Mouse (Mus musculus): ENCODE measurements around the gene Mansc1. TPM values are rescaled to one million over a fixed set of nuclear protein-coding genes. Genes with fewer than 3 reads are reported as not detected.

Gene Mansc1
- total and polyA plus RNA-seq, 3 experiments: not detected

GRCm38 (mm10) chr6:134606540-134606939, 25.7 kb downstream of the Mansc1 start:
- TF ChIP-seq POLR2AphosphoS5 (IDR thresholded peaks at IDR 0.05; ENCODE audit: insufficient replicate concordance, low read depth, low read length) (no peak), GATA2 (IDR thresholded peaks at IDR 0.05; ENCODE audit: borderline replicate concordance, low read depth, low read length) (no peak), TAL1 (conservative IDR thresholded peaks at IDR 0.05; ENCODE audit: low read depth, low read length) (no peak), CTCF (IDR thresholded peaks at IDR 0.05; ENCODE audit: low read depth, low read length) (no peak), GATA1 (IDR thresholded peaks at IDR 0.05; ENCODE audit: borderline replicate concordance, low read length) (no peak)
- Histone ChIP-seq H3K4me3 (ENCODE audit: low read depth, low read length) (no peak overlapping the region), H3K27me3 (ENCODE audit: insufficient read depth, low read length) (peaks cover 34% of the 10 kb centered on the region), H3K4me1 (ENCODE audit: insufficient read depth, low read depth, low read length) (peaks cover 13% of the 10 kb centered on the region; the same call in 1 of the 2 replicates), H3K36me3 (replicated peaks) (no peaks in the 10 kb centered on the region), H3K9me3 (replicated peaks) (no peaks in the 10 kb centered on the region)
- ATAC-seq (ENCODE audit: extremely low read depth, insufficient number of reproducible peaks, low FRiP score, poor library complexity, severe bottlenecking): no peak
- DNase-seq (ENCODE audit: low spot score): no peak

GRCm38 (mm10) chr6:134605196-134605595, 27.1 kb downstream of the Mansc1 start:
- no peaks in the 10 kb centered on the region for H3K9me3 ChIP-seq (replicated peaks)
- H3K4me3 ChIP-seq (ENCODE audit: low read depth, low read length): no peak overlapping the region
- no peaks in the 10 kb centered on the region for H3K36me3 ChIP-seq (replicated peaks)
- no peak for ATAC-seq (ENCODE audit: extremely low read depth, insufficient number of reproducible peaks, low FRiP score, poor library complexity, severe bottlenecking)
- TF ChIP-seq TAL1 (conservative IDR thresholded peaks at IDR 0.05; ENCODE audit: low read depth, low read length) (no peak), GATA2 (IDR thresholded peaks at IDR 0.05; ENCODE audit: borderline replicate concordance, low read depth, low read length) (no peak), GATA1 (IDR thresholded peaks at IDR 0.05; ENCODE audit: borderline replicate concordance, low read length) (no peak), POLR2AphosphoS5 (IDR thresholded peaks at IDR 0.05; ENCODE audit: insufficient replicate concordance, low read depth, low read length) (no peak), CTCF (IDR thresholded peaks at IDR 0.05; ENCODE audit: low read depth, low read length) (no peak)
- H3K27me3 ChIP-seq (ENCODE audit: insufficient read depth, low read length): peaks cover 34% of the 10 kb centered on the region
- DNase-seq (ENCODE audit: low spot score): no peak
- H3K4me1 ChIP-seq (ENCODE audit: insufficient read depth, low read depth, low read length): peaks cover 13% of the 10 kb centered on the region; the same call in 1 of the 2 replicates

GRCm38 (mm10) chr6:134602371-134603003, 29.8 kb downstream of the Mansc1 start:
- Histone ChIP-seq H3K4me1 (ENCODE audit: insufficient read depth, low read depth, low read length) (peaks cover 13% of the 10 kb centered on the region; the same call in 1 of the 2 replicates), H3K36me3 (replicated peaks) (no peaks in the 10 kb centered on the region), H3K9me3 (replicated peaks) (no peaks in the 10 kb centered on the region), H3K27me3 (ENCODE audit: insufficient read depth, low read length) (peaks cover 44% of the 10 kb centered on the region), H3K4me3 (ENCODE audit: low read depth, low read length) (no peak overlapping the region)
- DNase-seq (ENCODE audit: low spot score) (no peak), ATAC-seq (ENCODE audit: extremely low read depth, insufficient number of reproducible peaks, low FRiP score, poor library complexity, severe bottlenecking) (no peak)
- no peak for TF ChIP-seq CTCF (IDR thresholded peaks at IDR 0.05; ENCODE audit: low read depth, low read length)
- no peak for TF ChIP-seq POLR2AphosphoS5 (IDR thresholded peaks at IDR 0.05; ENCODE audit: insufficient replicate concordance, low read depth, low read length)
- no peak for TF ChIP-seq TAL1 (conservative IDR thresholded peaks at IDR 0.05; ENCODE audit: low read depth, low read length)
- TF ChIP-seq GATA2 (IDR thresholded peaks at IDR 0.05; ENCODE audit: borderline replicate concordance, low read depth, low read length): no peak
- TF ChIP-seq GATA1 (IDR thresholded peaks at IDR 0.05; ENCODE audit: borderline replicate concordance, low read length): no peak

GRCm38 (mm10) chr6:134601766-134602165, 30.5 kb downstream of the Mansc1 start:
- no peak for DNase-seq (ENCODE audit: low spot score)
- H3K27me3 ChIP-seq (ENCODE audit: insufficient read depth, low read length): peaks cover 48% of the 10 kb centered on the region
- no peak for TF ChIP-seq CTCF (IDR thresholded peaks at IDR 0.05; ENCODE audit: low read depth, low read length)
- TF ChIP-seq GATA2 (IDR thresholded peaks at IDR 0.05; ENCODE audit: borderline replicate concordance, low read depth, low read length): no peak
- TF ChIP-seq POLR2AphosphoS5 (IDR thresholded peaks at IDR 0.05; ENCODE audit: insufficient replicate concordance, low read depth, low read length): no peak
- no peak for TF ChIP-seq TAL1 (conservative IDR thresholded peaks at IDR 0.05; ENCODE audit: low read depth, low read length)
- TF ChIP-seq GATA1 (IDR thresholded peaks at IDR 0.05; ENCODE audit: borderline replicate concordance, low read length): no peak
- no peaks in the 10 kb centered on the region for H3K36me3 ChIP-seq (replicated peaks)
- H3K4me3 ChIP-seq (ENCODE audit: low read depth, low read length): no peak overlapping the region
- no peaks in the 10 kb centered on the region for H3K9me3 ChIP-seq (replicated peaks)
- peaks cover 9% of the 10 kb centered on the region; the same call in 1 of the 2 replicates for H3K4me1 ChIP-seq (ENCODE audit: insufficient read depth, low read depth, low read length)
- ATAC-seq (ENCODE audit: extremely low read depth, insufficient number of reproducible peaks, low FRiP score, poor library complexity, severe bottlenecking): no peak

- H3K4me3 ChIP-seq (ENCODE audit: low read depth, low read length): no peak overlapping the region
- H3K27me3 ChIP-seq (ENCODE audit: insufficient read depth, low read length): peaks cover 43% of the 10 kb centered on the region
- H3K36me3 ChIP-seq (replicated peaks): no peaks in the 10 kb centered on the region
- H3K4me1 ChIP-seq (ENCODE audit: insufficient read depth, low read depth, low read length): peaks cover 4% of the 10 kb centered on the region; the same call in 1 of the 2 replicates
- no peak for ATAC-seq (ENCODE audit: extremely low read depth, insufficient number of reproducible peaks, low FRiP score, poor library complexity, severe bottlenecking)
- TF ChIP-seq GATA1 (IDR thresholded peaks at IDR 0.05; ENCODE audit: borderline replicate concordance, low read length) (no peak), POLR2AphosphoS5 (IDR thresholded peaks at IDR 0.05; ENCODE audit: insufficient replicate concordance, low read depth, low read length) (no peak), CTCF (IDR thresholded peaks at IDR 0.05; ENCODE audit: low read depth, low read length) (no peak), TAL1 (conservative IDR thresholded peaks at IDR 0.05; ENCODE audit: low read depth, low read length) (no peak), GATA2 (IDR thresholded peaks at IDR 0.05; ENCODE audit: borderline replicate concordance, low read depth, low read length) (no peak)
- no peak for DNase-seq (ENCODE audit: low spot score)
- H3K9me3 ChIP-seq (replicated peaks): no peaks in the 10 kb centered on the region
Observed at GRCm38 (mm10) chr6:134601130-134601529, 31.2 kb downstream of the Mansc1 start.

- Histone ChIP-seq H3K36me3 (replicated peaks) (no peaks in the 10 kb centered on the region), H3K27me3 (ENCODE audit: insufficient read depth, low read length) (peaks cover 40% of the 10 kb centered on the region), H3K9me3 (replicated peaks) (no peaks in the 10 kb centered on the region), H3K4me1 (ENCODE audit: insufficient read depth, low read depth, low read length) (peaks cover 2% of the 10 kb centered on the region), H3K4me3 (ENCODE audit: low read depth, low read length) (no peak overlapping the region)
- ATAC-seq (ENCODE audit: extremely low read depth, insufficient number of reproducible peaks, low FRiP score, poor library complexity, severe bottlenecking): no peak
- TF ChIP-seq CTCF (IDR thresholded peaks at IDR 0.05; ENCODE audit: low read depth, low read length) (no peak), TAL1 (conservative IDR thresholded peaks at IDR 0.05; ENCODE audit: low read depth, low read length) (no peak), GATA2 (IDR thresholded peaks at IDR 0.05; ENCODE audit: borderline replicate concordance, low read depth, low read length) (no peak), GATA1 (IDR thresholded peaks at IDR 0.05; ENCODE audit: borderline replicate concordance, low read length) (no peak), POLR2AphosphoS5 (IDR thresholded peaks at IDR 0.05; ENCODE audit: insufficient replicate concordance, low read depth, low read length) (no peak)
- no peak for DNase-seq (ENCODE audit: low spot score)
Observed at GRCm38 (mm10) chr6:134599239-134599638, 33.0 kb downstream of the Mansc1 start.
